Mouse (Mus musculus): ENCODE results near the gene Wdr1. TPM values are rescaled to one million over a fixed set of nuclear protein-coding genes. Genes with fewer than 3 reads are reported as not detected.
A peak's percentile ranks its signal among the peaks of the same experiment; 100 is the strongest.

The Wdr1 gene
- polyA plus RNA-seq, 1 experiment from 2014 or later = 170 TPM

GRCm38 (mm10) chr5:38543496-38544217 lies 19.4 kb downstream of the Wdr1 start:
- Histone ChIP-seq H3K4me3 (replicated peaks) (no peak overlapping the region), H3K4me1 (peaks cover 18% of the 10 kb centered on the region), H3K4me2 (no peak overlapping the region), H3K9me3 (replicated peaks) (no peaks in the 10 kb centered on the region), H3K27me3 (replicated peaks) (no peaks in the 10 kb centered on the region), H3K36me3 (peaks cover 100% of the 10 kb centered on the region), H3K9ac (replicated peaks) (no peak overlapping the region), H3K27ac (replicated peaks) (peak overlapping the region; percentile 41; the same call in 1 of the 2 replicates)
- no peak for ATAC-seq (ENCODE audit: low FRiP score)
- WGBS = 90% methylated on average over 4 of the region's 4 CpGs

DNA sequence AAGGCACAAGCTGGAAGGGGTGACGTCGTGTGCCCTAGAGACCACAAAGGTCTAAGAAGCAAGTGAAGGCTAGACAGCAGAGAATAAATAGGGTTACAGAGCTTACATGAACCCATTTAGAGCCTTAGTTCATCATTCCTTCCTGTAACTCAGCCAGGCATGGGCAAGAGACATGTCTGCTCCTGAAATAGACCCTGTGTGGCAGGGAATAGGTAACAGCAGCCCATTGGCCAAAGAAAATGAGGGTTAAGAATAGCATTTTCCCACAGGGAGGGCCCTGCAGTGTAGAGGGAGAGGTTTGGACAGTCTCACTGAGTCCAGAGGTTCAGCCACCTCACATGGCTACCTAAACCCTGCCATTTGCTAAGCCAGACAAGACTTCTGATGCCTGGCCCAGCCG lies 21.3 kb downstream of the Wdr1 start:
- Histone ChIP-seq H3K27me3 (replicated peaks) (no peaks in the 10 kb centered on the region), H3K9me3 (replicated peaks) (no peaks in the 10 kb centered on the region)
- WGBS = 92% methylated on average over 3 of the region's 3 CpGs

DNA sequence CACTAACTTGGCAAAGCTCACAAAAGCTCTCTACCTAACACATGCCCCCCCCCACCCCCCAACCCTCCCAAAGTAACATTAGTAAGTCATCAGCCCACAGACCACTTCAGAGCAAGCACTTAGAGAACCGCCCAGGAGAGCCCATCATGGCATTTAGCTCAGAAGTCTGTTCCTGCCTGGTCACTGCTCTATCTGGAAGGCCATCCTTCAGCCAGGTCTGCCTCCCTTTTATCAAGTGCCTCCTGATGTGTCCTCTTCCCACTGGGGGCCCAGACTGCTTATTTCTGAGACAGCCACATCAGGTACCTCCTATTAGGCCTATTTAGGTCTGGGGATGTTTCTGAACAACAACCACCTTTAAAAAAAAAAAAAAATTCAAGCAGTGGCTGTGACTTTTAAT lies 22.1 kb downstream of the Wdr1 start:
- Histone ChIP-seq H3K36me3 (peaks cover 99% of the 10 kb centered on the region), H3K4me1 (peaks cover 18% of the 10 kb centered on the region), H3K27ac (replicated peaks) (no peak overlapping the region), H3K4me2 (no peak overlapping the region), H3K9ac (replicated peaks) (no peak overlapping the region), H3K9me3 (replicated peaks) (no peaks in the 10 kb centered on the region), H3K4me3 (replicated peaks) (no peak overlapping the region), H3K27me3 (replicated peaks) (no peaks in the 10 kb centered on the region)
- 91% methylated on average over 1 of the region's 1 CpGs for WGBS
- ATAC-seq (ENCODE audit: low FRiP score) = no peak

More for the DNA sequence above, 21.3 kb downstream of the Wdr1 start:
- ATAC-seq (ENCODE audit: low FRiP score) = no peak
- Histone ChIP-seq H3K4me1 (peaks cover 18% of the 10 kb centered on the region), H3K27ac (replicated peaks) (no peak overlapping the region), H3K36me3 (peaks cover 99% of the 10 kb centered on the region), H3K9ac (replicated peaks) (no peak overlapping the region), H3K4me2 (no peak overlapping the region), H3K4me3 (replicated peaks) (no peak overlapping the region)

DNA sequence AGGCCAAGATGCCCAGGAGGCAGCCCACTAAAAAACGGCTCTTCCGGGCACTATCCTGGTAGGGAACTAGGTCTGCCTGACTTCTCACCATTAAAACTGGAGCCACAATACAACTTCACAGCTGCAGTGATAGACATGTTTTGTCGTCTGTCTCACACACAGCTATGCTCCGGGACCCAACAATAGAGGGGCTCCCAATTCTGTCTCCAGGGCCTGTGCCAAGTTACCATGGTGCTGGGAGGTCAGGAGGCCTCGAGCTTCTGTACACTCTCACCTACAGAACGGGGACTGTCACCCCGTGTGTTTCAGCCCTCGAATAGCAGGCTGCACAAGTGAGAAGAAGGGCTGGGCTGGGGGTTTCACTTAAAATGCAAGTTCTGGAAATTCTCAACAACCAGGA lies 24.5 kb downstream of the Wdr1 start:
- 0 out of 2 replicates have a peak overlapping the region, but pooled peaks have one; percentile 49 for H3K27ac ChIP-seq (replicated peaks)
- H3K27me3 ChIP-seq (replicated peaks) = no peaks in the 10 kb centered on the region
- ATAC-seq (ENCODE audit: low FRiP score) = 0 out of 2 replicates have a peak, but pooled peaks have one; percentile 15
- no peak overlapping the region for H3K9ac ChIP-seq (replicated peaks)
- peaks cover 97% of the 10 kb centered on the region for H3K36me3 ChIP-seq
- H3K4me1 ChIP-seq = peaks cover under 1% of the 10 kb centered on the region; the same call in 1 of the 2 replicates
- no peak overlapping the region for H3K4me3 ChIP-seq (replicated peaks)
- H3K4me2 ChIP-seq = no peak overlapping the region
- WGBS = 75% methylated on average over 8 of the region's 8 CpGs
- no peaks in the 10 kb centered on the region for H3K9me3 ChIP-seq (replicated peaks)

GRCm38 (mm10) chr5:38537845-38538244 lies 25.2 kb downstream of the Wdr1 start:
- Histone ChIP-seq H3K4me3 (replicated peaks) (no peak overlapping the region), H3K4me1 (no peaks in the 10 kb centered on the region), H3K9ac (replicated peaks) (no peak overlapping the region), H3K36me3 (peaks cover 94% of the 10 kb centered on the region), H3K27ac (replicated peaks) (0 out of 2 replicates have a peak overlapping the region, but pooled peaks have one; percentile 49), H3K4me2 (no peak overlapping the region), H3K9me3 (replicated peaks) (no peaks in the 10 kb centered on the region), H3K27me3 (replicated peaks) (no peaks in the 10 kb centered on the region)
- peak; percentile 39; the same call in 1 of the 2 replicates for ATAC-seq (ENCODE audit: low FRiP score)
- WGBS = 83% methylated on average over 4 of the region's 4 CpGs

- Histone ChIP-seq H3K4me3 (replicated peaks) (no peak overlapping the region), H3K9ac (replicated peaks) (no peak overlapping the region), H3K27me3 (replicated peaks) (no peaks in the 10 kb centered on the region), H3K36me3 (peaks cover 94% of the 10 kb centered on the region), H3K9me3 (replicated peaks) (no peaks in the 10 kb centered on the region), H3K4me1 (no peaks in the 10 kb centered on the region), H3K27ac (replicated peaks) (no peak overlapping the region), H3K4me2 (no peak overlapping the region)
- ATAC-seq (ENCODE audit: low FRiP score) = no peak
- 90% methylated on average over 3 of the region's 3 CpGs for WGBS
Measured at GRCm38 (mm10) chr5:38536822-38537221, 26.2 kb downstream of the Wdr1 start.

GRCm38 (mm10) chr5:38532084-38532483 lies 30.9 kb downstream of the Wdr1 start:
- no peaks in the 10 kb centered on the region for H3K9me3 ChIP-seq (replicated peaks)
- no peaks in the 10 kb centered on the region for H3K27me3 ChIP-seq (replicated peaks)
- peaks cover 94% of the 10 kb centered on the region for H3K36me3 ChIP-seq
- H3K9ac ChIP-seq (replicated peaks) = no peak overlapping the region
- no peak overlapping the region for H3K4me3 ChIP-seq (replicated peaks)
- WGBS = 89% methylated on average over 4 of the region's 4 CpGs
- peak; percentile 63 for ATAC-seq (ENCODE audit: low FRiP score)
- no peak overlapping the region for H3K27ac ChIP-seq (replicated peaks)
- H3K4me1 ChIP-seq = no peaks in the 10 kb centered on the region
- no peak overlapping the region for H3K4me2 ChIP-seq

DNA sequence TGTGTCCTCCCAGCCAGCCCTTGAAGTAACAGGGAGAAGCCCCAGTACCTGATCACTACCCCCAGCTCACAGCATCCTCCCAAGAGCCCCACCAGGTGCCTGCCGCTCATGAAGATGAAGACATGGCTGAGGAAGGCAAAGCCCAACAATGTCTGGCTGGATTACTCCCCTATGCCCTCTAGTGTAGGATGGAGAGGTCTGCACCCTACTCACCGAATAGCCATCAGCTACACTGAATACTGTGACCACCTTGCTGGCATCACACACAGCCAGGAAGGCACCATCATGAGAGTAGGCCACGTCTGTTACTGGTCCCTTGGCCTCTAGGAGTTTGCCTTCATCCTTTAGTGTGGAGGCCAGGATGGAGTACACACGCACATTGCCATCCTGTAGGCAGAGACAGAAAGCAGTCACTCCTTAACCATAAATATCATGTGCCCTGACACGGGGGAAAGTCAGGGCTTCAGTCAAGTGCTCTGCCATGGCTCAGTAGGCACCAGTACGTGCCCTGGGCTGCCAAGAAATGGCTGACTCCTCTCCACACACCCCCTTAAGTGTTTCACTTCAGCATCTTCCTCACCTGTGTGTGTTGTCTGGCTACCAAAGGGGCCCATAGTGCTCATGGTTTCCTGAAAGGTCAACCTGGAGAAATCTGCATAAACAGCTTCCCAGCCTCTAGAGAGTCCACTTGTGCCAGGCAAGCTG lies 33.1 kb downstream of the Wdr1 start:
- no peak overlapping the region for H3K4me3 ChIP-seq (replicated peaks)
- ATAC-seq (ENCODE audit: low FRiP score) = peak; percentile 36; the same call in 1 of the 2 replicates
- no peaks in the 10 kb centered on the region for H3K4me1 ChIP-seq
- peaks cover 87% of the 10 kb centered on the region for H3K36me3 ChIP-seq
- no peaks in the 10 kb centered on the region for H3K27me3 ChIP-seq (replicated peaks)
- no peak overlapping the region for H3K4me2 ChIP-seq
- no peak overlapping the region for H3K27ac ChIP-seq (replicated peaks)
- H3K9me3 ChIP-seq (replicated peaks) = no peaks in the 10 kb centered on the region
- no peak overlapping the region for H3K9ac ChIP-seq (replicated peaks)
- WGBS = 77% methylated on average over 6 of the region's 6 CpGs

DNA sequence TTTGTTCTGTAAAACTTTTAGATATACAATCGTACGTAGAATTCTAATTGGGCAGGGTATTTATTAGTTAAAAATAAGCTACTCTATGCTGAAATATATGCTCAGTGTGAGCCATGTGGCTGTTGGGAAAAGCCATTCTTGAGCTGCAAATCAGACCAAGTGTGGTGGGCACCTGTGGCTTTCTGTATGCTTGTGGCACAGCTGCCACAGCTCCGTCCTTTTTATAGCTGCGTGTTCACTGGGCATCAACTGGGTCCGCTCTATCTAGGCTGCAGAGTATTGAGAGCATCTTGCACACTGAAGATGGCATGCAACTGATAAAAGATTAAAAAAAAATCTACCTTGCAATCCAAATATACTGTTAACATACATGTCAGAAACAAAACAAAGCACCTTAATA lies 40.0 kb downstream of the Wdr1 start:
- Histone ChIP-seq H3K4me3 (replicated peaks) (no peak overlapping the region), H3K36me3 (peaks cover 24% of the 10 kb centered on the region), H3K4me2 (no peak overlapping the region), H3K9me3 (replicated peaks) (no peaks in the 10 kb centered on the region), H3K27ac (replicated peaks) (no peak overlapping the region), H3K4me1 (no peaks in the 10 kb centered on the region), H3K27me3 (replicated peaks) (no peaks in the 10 kb centered on the region), H3K9ac (replicated peaks) (no peak overlapping the region)
- no peak for ATAC-seq (ENCODE audit: low FRiP score)
- 90% methylated on average over 5 of the region's 5 CpGs for WGBS

DNA sequence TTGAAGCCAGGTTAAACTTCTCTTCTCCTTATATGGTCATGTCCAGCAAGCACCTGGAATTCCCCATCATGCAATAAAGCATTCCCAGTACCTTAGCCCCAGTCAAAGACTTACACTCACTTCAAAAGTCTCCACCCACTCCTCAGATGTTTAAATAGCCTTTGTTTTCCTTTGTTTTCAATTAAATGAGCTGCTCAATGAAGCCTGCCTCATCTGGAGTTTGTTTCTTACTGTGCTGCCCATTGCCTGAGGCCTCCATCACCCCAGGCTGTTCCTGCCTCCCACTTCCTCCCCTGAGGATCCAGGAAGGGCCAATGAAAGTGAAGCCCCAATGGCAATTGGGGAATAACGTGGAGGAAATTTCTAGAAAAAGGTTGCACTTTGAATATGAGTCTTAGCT lies 42.2 kb downstream of the Wdr1 start:
- no peaks in the 10 kb centered on the region for H3K27me3 ChIP-seq (replicated peaks)
- no peak for ATAC-seq (ENCODE audit: low FRiP score)
- H3K9ac ChIP-seq (replicated peaks) = no peak overlapping the region
- no peak overlapping the region for H3K4me2 ChIP-seq
- H3K4me1 ChIP-seq = no peaks in the 10 kb centered on the region
- peaks cover 3% of the 10 kb centered on the region; the same call in 1 of the 2 replicates for H3K36me3 ChIP-seq
- no peaks in the 10 kb centered on the region for H3K9me3 ChIP-seq (replicated peaks)
- H3K4me3 ChIP-seq (replicated peaks) = no peak overlapping the region
- no peak overlapping the region for H3K27ac ChIP-seq (replicated peaks)
- 45% methylated on average over 1 of the region's 1 CpGs for WGBS

GRCm38 (mm10) chr5:38516267-38516666 lies 46.8 kb downstream of the Wdr1 start:
- no peaks in the 10 kb centered on the region for H3K4me1 ChIP-seq
- no peaks in the 10 kb centered on the region for H3K9me3 ChIP-seq (replicated peaks)
- no peak overlapping the region for H3K9ac ChIP-seq (replicated peaks)
- H3K4me3 ChIP-seq (replicated peaks) = no peak overlapping the region
- no peak overlapping the region for H3K4me2 ChIP-seq
- no peaks in the 10 kb centered on the region for H3K36me3 ChIP-seq
- no peaks in the 10 kb centered on the region for H3K27me3 ChIP-seq (replicated peaks)
- H3K27ac ChIP-seq (replicated peaks) = no peak overlapping the region
- 61% methylated on average over 6 of the region's 6 CpGs for WGBS
- ATAC-seq (ENCODE audit: low FRiP score) = no peak

DNA sequence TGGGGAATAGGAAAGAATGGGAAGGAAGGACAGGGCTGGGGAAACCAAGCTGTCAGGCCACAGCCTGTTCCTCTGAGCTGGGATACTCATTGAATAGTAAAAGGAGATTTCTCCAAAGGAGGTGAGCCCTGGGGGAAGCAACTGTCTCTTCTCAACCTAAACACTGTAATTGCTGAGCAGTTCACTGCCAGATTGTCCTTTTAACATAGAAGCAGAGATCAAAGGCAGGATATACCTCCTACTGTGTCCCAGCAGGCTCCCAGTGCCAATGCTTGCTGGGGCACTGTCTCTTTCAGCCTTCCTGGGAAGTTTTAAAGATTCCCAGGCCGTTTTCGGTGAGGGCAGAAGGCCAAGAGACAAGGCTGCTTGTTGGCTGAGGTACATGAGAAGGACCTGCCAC lies 50.0 kb downstream of the Wdr1 start:
- H3K9ac ChIP-seq (replicated peaks) = no peak overlapping the region
- H3K36me3 ChIP-seq = no peaks in the 10 kb centered on the region
- H3K4me3 ChIP-seq (replicated peaks) = no peak overlapping the region
- H3K27me3 ChIP-seq (replicated peaks) = no peaks in the 10 kb centered on the region
- no peaks in the 10 kb centered on the region for H3K9me3 ChIP-seq (replicated peaks)
- H3K4me2 ChIP-seq = no peak overlapping the region
- no peak overlapping the region for H3K27ac ChIP-seq (replicated peaks)
- ATAC-seq (ENCODE audit: low FRiP score) = no peak
- no peaks in the 10 kb centered on the region for H3K4me1 ChIP-seq
- 5% methylated on average over 2 of the region's 2 CpGs for WGBS

Measured in neural tube, embryonic 15.5 days (tissue).